Mouse (Mus musculus): ENCODE results near the gene Slc38a9.

DNA sequence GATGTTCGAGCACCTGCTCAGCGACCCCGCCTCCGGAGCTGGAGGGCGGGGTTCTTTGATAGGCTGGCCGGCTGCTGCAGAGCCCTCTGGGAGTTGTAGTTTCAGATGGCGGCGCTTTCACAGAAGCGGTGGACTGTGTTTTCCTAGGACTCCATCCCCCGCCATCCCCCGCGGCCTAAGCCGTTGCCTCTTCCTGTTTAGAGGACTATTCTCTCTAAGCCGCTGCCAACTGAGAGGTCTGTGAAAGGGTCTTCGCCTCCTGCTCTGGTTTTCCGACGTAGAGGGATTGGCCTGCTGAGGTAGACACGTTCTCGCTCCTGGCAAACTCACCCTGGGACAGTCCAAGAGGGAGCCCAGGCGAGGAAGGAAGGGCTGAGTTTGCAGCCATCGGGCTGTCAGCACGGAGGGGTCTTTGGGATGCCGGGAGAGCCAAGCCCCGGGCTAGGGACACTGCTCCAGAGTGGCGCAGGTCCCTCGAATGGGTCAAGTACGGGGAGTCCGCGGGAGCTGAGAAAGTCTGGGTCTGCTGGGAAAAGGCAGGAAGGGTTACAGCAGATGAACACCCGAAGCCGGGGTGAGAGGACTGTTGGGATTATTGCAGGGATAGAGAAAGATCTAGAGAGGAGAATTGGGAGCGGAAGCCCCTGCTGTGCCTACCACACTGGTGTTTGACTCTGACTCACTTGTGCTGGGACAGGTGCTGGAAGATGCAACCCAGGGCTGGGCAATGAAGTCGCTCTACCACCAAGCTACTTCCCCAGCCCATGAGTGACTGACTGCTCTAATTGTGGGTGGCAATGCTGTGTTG is at the start of gene Slc38a9:
- TF ChIP-seq CTCF (IDR thresholded peaks at IDR 0.05; ENCODE audit: borderline replicate concordance, insufficient read depth, low read length) (no peak), POLR2A (IDR thresholded peaks at IDR 0.05; ENCODE audit: low read depth, low read length) (peak; percentile 66)
